Mouse (Mus musculus): ENCODE results near the gene Ccdc39.

GRCm38 (mm10) chr3:33874456-33875286 lies 30.6 kb upstream of the Ccdc39 start:
- TF ChIP-seq POLR2A (IDR thresholded peaks at IDR 0.05; ENCODE audit: borderline replicate concordance, low read depth, low read length) (no peak), CTCF (IDR thresholded peaks at IDR 0.05; ENCODE audit: low read depth, low read length) (no peak)
